Mouse (Mus musculus) small intestine, adult 2 months (tissue): ENCODE results near the gene Nploc4.

Experiments used
- CTCF ChIP-seq: fragments of 200-500 bp; IDR thresholded peaks from 2 replicates; pipeline ENCODE4 v1.5.1; 2012; ENCODE audit warnings: low read depth, mild to moderate bottlenecking, control low read depth, inconsistent platforms, low read length, moderate library complexity, mixed read lengths; ENCODE audit not compliant: insufficient replicate concordance, insufficient read length; ENCODE audit errors: extremely low read depth
- POLR2A ChIP-seq: fragments of 200-500 bp; IDR thresholded peaks from 2 replicates; pipeline ENCODE4 v1.6.1; 2012; ENCODE audit warnings: low read depth, mild to moderate bottlenecking, control low read depth, inconsistent platforms, low read length, moderate library complexity

- no peak for TF ChIP-seq CTCF
- no peak for TF ChIP-seq POLR2A
Observed at GRCm38 (mm10) chr11:120395661-120396060, 41.8 kb downstream of the Nploc4 start.
